Mouse (Mus musculus) lung, adult 2 months (tissue): ENCODE measurements around the gene Fn1. TPM values are rescaled to one million over a fixed set of nuclear protein-coding genes. Genes with fewer than 3 reads are reported as not detected.

Source experiments
- DNase-seq: peaks from one replicate; pipeline ENCODE4 v3.0.0; 2022
- H3K4me1 ChIP-seq: fragments of 200-500 bp; 2 replicates; pipeline ENCODE4 v1.6.1; 2011; ENCODE audit warnings: low read length; ENCODE audit not compliant: control insufficient read depth, insufficient read depth
- H3K4me3 ChIP-seq: fragments of 200-500 bp; replicated peaks from 2 replicates; pipeline ENCODE3; 2011; ENCODE audit warnings: low read depth, mild to moderate bottlenecking, control low read depth, low read length; ENCODE audit errors: extremely low read depth
- CTCF ChIP-seq: fragments of 200-500 bp; IDR thresholded peaks from 2 replicates; pipeline ENCODE4 v1.5.1; 2011; ENCODE audit warnings: mild to moderate bottlenecking, low read length, control low read depth; ENCODE audit not compliant: insufficient read depth
- POLR2A ChIP-seq: fragments of 200-500 bp; IDR thresholded peaks from 2 replicates; pipeline ENCODE4 v1.6.1; 2011; ENCODE audit warnings: low read depth, mild to moderate bottlenecking, control low read depth, low read length, borderline replicate concordance; ENCODE audit errors: extremely low read depth
- WGBS: fragments of 180-500 bp; shearing (Covaris S2); methylation state at CpG from one replicate; pipeline ENCODE4 v1.1.7; 2018; 5-methylcytosine and 5-hydroxymethylcytosine counted together
- polyA plus RNA-seq: library from polyadenylated mRNA; depleted of rRNA; stranded (reverse); fragments of >200 nt; gene quantifications from 2 replicates; pipeline ENCODE4 v1.2.3, GENCODE M21; 2012

Fn1 gene
- polyA plus RNA-seq, 1 experiment: 177 TPM

DNA sequence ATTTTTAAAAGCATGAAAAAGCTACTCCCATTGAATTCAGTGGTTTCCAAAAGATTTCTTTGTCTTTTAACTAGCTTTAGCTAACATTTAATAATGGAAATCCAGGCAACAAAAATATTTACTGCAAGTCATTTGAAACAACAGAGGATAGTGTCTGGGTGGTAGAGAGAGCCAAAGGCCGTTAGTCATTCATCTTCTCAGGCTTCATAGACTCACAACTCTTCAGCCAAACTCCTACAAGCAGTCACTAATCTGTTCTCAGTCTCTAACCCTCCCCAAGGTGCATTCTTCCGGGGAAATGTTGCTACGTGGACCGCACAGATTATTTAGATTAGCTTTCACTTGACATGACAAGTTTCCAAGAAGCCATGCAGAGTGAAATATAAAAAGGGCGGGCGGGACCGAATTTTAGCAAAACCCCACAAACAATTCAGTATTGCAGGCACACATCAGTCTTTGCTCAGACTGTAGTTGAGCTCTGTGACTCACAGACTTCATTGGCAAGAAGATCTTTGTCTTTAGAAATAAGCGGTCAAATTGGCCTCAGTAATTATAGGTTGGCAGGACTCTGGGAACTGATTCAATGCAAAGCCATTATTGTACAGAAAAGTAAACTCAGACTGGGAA, 27.2 kb upstream of the Fn1 start:
- Histone ChIP-seq H3K4me3 (no peak overlapping the region), H3K4me1 (no peaks in the 10 kb centered on the region)
- TF ChIP-seq POLR2A: no peak
- WGBS: 73% methylated on average over 8 of the region's 8 CpGs
- no peak for DNase-seq

DNA sequence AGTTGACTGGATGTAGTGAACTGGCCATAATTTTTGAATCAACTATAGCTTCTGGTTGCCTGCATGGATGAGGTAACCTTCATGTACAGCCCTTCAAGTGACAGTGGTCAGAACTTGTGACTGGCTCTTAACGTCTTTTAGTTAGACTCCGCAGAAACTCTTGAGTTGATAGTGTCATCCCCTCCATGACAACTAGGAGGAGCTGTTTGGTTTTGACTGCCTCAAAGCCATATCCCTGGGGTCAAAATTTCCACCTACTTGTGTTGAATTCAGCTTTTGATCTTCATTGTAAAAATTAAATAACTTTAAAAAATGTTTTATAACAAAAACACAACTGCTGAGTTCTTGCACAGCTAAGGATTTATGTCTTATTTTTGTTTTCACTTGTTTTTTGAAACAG, 22.4 kb upstream of the Fn1 start:
- 53% methylated on average over 2 of the region's 2 CpGs for WGBS
- no peak for DNase-seq
- H3K4me1 ChIP-seq: no peaks in the 10 kb centered on the region
- H3K4me3 ChIP-seq: no peak overlapping the region
- TF ChIP-seq POLR2A: no peak
- TF ChIP-seq CTCF: no peak

DNA sequence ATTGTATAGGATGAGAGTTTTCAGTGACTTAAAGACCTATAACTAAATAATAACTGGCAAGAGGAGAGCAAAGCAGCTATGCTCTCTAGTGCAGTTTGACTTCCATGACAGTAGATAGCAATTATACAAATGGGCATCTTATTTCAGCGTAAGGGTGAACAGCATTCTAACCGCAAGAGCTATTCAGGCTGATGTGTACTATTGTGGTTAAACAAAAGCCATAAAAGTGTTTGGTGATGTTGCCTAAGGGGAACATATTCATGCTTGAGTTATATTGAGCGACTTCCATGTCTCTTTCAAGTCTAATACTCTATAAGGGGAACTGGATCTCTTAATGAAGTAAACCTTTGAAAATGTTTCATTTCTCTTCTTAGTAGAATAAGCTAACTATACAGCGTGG, 21.3 kb upstream of the Fn1 start:
- WGBS: 86% methylated on average over 4 of the region's 4 CpGs
- TF ChIP-seq CTCF (no peak), POLR2A (no peak)
- Histone ChIP-seq H3K4me3 (no peak overlapping the region), H3K4me1 (no peaks in the 10 kb centered on the region)
- DNase-seq: no peak

DNA sequence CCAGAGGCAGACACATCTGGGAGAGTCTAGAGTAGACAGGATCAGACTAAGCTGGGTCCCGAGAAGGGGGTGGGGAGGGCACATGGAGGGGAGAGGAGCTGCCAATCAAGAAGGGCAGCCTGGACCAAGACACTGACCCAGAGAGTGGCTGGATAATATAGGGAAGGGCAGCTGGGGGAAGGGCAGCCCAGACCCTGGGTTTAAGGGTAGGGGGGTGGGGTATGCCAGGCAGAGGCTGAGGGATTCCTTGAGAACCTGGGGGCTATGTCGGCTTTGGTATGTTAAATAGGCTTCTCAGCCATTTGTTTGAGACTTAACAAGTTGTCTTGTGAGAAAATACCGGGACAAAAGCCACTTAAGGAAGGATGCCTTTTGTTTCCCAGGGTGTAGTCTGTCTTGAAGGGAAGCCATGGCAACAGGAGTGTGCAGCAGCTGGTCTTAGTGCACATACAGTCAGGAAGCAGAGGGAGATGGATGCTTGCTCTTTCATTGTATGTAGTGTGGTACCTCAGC, 20.5 kb upstream of the Fn1 start:
- no peak for TF ChIP-seq POLR2A
- no peak for TF ChIP-seq CTCF
- 31% methylated on average over 3 of the region's 3 CpGs for WGBS
- DNase-seq: no peak
- Histone ChIP-seq H3K4me3 (no peak overlapping the region), H3K4me1 (no peaks in the 10 kb centered on the region)

DNA sequence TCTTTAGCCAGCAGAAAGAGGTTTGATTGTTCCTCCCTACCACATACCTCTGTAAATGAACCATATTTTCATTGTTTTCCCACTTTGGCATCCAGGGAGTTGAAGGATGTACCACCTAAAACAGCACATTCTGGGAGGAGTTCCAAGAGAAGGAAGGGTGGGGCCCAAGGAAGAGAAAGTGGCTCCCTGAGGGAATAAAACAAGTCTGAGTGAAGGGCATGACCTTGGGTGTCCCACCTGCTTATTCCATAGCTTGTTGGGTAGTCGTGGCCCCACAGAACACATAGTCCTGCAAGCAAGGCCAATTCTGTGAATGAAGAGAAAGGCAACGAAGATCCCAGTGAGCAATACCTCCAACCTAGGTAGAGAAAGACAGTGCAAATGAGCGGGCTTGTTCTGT, 19.3 kb upstream of the Fn1 start:
- TF ChIP-seq CTCF: no peak
- TF ChIP-seq POLR2A: no peak
- 69% methylated on average over 3 of the region's 3 CpGs for WGBS
- DNase-seq: no peak
- Histone ChIP-seq H3K4me1 (no peaks in the 10 kb centered on the region), H3K4me3 (no peak overlapping the region)

DNA sequence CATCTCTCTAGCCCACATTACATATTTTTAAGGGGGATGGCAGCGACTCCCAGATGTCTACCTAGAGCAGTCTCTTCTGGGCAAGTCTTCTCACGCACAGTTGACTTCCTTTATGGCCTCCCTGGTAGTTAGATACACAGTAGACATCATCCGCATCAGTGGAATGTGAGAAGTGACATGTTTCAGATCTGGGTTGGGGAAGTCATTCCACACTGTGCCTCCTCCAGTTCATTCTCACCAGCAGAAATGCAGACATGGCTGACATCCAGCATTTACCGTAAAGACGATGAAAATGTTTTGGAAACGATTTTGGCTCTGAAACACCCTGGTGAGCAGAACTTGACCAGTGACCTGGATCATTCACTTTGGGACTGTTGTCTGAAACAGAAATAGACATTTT, 10.2 kb upstream of the Fn1 start:
- Histone ChIP-seq H3K4me3 (no peak overlapping the region), H3K4me1 (no peaks in the 10 kb centered on the region)
- TF ChIP-seq CTCF: no peak
- no peak for TF ChIP-seq POLR2A
- DNase-seq: no peak
- 77% methylated on average over 6 of the region's 6 CpGs for WGBS

DNA sequence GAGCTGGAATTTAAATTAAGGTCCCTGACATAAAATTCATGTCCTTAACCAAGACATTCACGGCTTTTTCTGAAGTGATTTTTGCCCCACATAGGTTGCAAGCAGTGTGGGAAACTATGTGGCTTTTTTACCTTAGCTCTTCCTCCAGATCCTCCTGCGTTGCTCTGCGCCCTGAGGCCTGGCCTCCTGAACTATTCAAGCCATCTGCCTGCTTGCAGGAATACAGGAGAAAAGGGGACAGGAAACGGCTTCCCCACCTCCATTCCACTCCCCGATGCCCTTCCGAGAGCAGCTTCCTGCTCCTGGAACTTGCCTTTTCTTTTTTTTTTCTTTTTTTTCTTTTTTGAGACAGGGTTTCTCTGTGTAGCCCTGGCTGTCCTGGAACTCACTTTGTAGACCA, 5.6 kb upstream of the Fn1 start:
- Histone ChIP-seq H3K4me1 (no peaks in the 10 kb centered on the region), H3K4me3 (no peak overlapping the region)
- 61% methylated on average over 6 of the region's 6 CpGs for WGBS
- TF ChIP-seq POLR2A: no peak
- TF ChIP-seq CTCF: no peak
- no peak for DNase-seq

DNA sequence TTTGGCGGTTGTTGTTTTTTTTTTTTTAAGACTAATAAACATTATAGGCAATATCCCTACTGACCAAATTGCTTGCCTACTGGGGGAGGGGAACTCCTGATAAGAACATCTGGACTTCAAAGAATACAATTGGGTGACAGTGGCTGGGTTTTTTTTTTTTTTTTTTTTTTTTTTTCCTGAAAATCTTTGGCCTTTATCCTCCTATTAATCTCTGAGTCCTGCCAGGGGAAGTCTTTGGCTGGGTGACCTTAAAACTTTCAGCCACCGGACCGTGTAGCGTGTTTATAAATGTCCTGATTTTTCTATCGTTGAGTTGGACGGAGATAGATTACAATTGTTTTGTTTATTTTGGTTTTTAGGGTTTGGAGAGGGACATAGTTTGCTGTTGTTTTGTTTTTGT, 3.3 kb upstream of the Fn1 start:
- WGBS: 26% methylated on average over 6 of the region's 6 CpGs
- Histone ChIP-seq H3K4me3 (no peak overlapping the region), H3K4me1 (no peaks in the 10 kb centered on the region)
- no peak for DNase-seq
- TF ChIP-seq POLR2A: no peak
- TF ChIP-seq CTCF: no peak

DNA sequence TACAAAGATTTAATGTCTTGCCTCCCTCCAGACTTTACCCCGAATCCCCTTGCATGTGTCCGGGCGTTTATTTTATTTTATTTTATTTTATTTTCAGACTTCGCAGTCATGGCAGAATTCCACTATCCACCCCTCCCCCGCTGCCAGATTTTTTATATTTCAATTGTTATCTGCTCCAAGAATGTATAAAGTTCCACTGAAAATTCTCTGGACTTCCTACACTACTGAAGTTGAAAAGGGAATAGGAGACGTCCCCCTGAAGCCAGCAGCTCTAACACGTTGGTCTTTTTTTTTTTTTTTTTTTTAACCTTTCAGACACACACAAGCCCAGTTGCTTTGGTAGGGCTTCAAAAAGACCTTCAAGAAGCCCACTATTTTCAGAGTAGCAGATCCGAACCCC, 1.2 kb upstream of the Fn1 start:
- H3K4me1 ChIP-seq: no peaks in the 10 kb centered on the region
- no peak overlapping the region for H3K4me3 ChIP-seq
- TF ChIP-seq POLR2A (no peak), CTCF (no peak)
- DNase-seq: no peak
- 23% methylated on average over 8 of the region's 8 CpGs for WGBS

DNA sequence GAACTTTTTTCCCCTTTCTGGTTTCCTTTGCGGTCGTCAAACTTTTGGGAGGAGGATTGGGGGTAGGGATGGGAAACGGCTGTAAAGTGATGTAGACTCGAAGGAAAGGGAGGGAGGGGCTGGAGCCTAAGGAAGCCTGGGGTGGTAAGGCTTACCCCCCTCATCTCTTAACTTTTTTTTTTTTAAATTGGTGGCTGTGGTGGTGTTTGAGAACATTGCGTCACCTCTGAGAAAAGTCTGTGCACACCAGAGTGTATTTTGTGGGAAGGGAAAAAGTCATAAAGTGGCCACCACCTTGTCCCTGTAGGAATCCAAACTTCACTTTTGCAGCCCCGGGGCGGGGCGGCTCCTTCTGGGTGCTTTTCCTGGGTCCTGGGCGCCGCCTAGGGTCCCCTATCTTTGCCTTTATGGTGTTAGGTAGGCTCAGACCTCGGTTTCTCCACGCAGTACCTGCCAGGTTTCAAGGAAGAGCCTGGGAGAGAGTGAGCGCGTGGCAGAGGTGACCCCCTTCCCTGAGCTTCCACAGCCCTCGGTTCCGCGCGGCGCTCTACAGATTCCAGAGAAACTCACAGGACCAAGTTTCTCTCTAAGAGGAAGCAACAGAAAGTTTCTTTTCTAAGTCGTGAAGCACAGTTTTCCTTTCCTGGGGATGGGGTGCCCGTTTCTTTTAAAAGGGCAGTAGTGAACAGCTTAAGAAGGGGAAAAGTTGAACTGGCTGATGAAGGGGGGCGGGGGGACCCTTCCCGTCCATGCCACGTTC, 580 bp upstream of the Fn1 start:
- H3K4me1 ChIP-seq: no peaks in the 10 kb centered on the region
- TF ChIP-seq POLR2A (no peak), CTCF (no peak)
- peak overlapping the region; percentile 65 for H3K4me3 ChIP-seq
- WGBS: 1% methylated on average over 24 of the region's 24 CpGs
- DNase-seq: peak; percentile 14

DNA sequence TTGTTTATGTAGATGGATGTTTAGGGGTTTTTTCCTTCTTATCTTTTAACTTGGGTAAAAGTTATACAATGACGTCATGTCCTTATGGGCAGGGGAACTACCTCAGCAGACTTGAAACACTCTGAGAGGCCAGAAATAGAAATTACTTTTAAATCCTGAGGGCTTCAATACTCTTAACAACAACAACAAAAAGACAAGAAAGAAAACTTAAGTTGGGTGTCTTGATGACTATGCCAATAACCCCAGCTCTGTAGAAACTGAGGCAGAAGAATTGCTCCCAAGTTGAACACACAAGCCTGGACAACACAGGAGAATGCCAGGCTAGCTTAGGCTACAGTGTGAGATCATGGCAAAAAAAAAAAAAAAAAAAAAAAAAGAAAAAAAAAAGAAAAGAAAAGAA, 1.2 kb downstream of the Fn1 start:
- WGBS: 23% methylated on average over 1 of the region's 1 CpGs
- no peak for DNase-seq
- TF ChIP-seq CTCF: no peak
- Histone ChIP-seq H3K4me1 (no peaks in the 10 kb centered on the region), H3K4me3 (no peak overlapping the region)
